Mouse (Mus musculus): ENCODE data around the gene Map2k6. TPM values are rescaled to one million over a fixed set of nuclear protein-coding genes. Genes with fewer than 3 reads are reported as not detected.

The Map2k6 gene
- total and polyA plus RNA-seq, 3 experiments, result 0.33 TPM; not detected in 2

GRCm38 (mm10) chr11:110367638-110368037, 31.3 kb upstream of the Map2k6 start:
- Histone ChIP-seq H3K9me3 (replicated peaks) (peaks cover 19% of the 10 kb centered on the region), H3K27me3 (ENCODE audit: insufficient read depth, low read length) (no peaks in the 10 kb centered on the region), H3K4me3 (ENCODE audit: low read depth, low read length) (no peak overlapping the region), H3K4me1 (ENCODE audit: insufficient read depth, low read depth, low read length) (no peaks in the 10 kb centered on the region), H3K36me3 (replicated peaks) (no peaks in the 10 kb centered on the region)
- ATAC-seq (ENCODE audit: extremely low read depth, insufficient number of reproducible peaks, low FRiP score, poor library complexity, severe bottlenecking) (no peak), DNase-seq (ENCODE audit: low spot score) (no peak)
- TF ChIP-seq POLR2AphosphoS5 (IDR thresholded peaks at IDR 0.05; ENCODE audit: insufficient replicate concordance, low read depth, low read length) (no peak), TAL1 (conservative IDR thresholded peaks at IDR 0.05; ENCODE audit: low read depth, low read length) (no peak), CTCF (IDR thresholded peaks at IDR 0.05; ENCODE audit: low read depth, low read length) (no peak)

GRCm38 (mm10) chr11:110369312-110370019, 29.5 kb upstream of the Map2k6 start:
- TF ChIP-seq CTCF (IDR thresholded peaks at IDR 0.05; ENCODE audit: low read depth, low read length) (no peak), POLR2AphosphoS5 (IDR thresholded peaks at IDR 0.05; ENCODE audit: insufficient replicate concordance, low read depth, low read length) (no peak)
- Histone ChIP-seq H3K4me3 (ENCODE audit: low read depth, low read length) (no peak overlapping the region), H3K9me3 (replicated peaks) (peaks cover 26% of the 10 kb centered on the region), H3K36me3 (replicated peaks) (no peaks in the 10 kb centered on the region), H3K4me1 (ENCODE audit: insufficient read depth, low read depth, low read length) (no peaks in the 10 kb centered on the region), H3K27me3 (ENCODE audit: insufficient read depth, low read length) (no peaks in the 10 kb centered on the region)
- no peak for ATAC-seq (ENCODE audit: extremely low read depth, insufficient number of reproducible peaks, low FRiP score, poor library complexity, severe bottlenecking)
- DNase-seq (ENCODE audit: low spot score), result no peak

GRCm38 (mm10) chr11:110371827-110372226, 27.1 kb upstream of the Map2k6 start:
- Histone ChIP-seq H3K4me1 (ENCODE audit: insufficient read depth, low read depth, low read length) (no peaks in the 10 kb centered on the region), H3K9me3 (replicated peaks) (peaks cover 28% of the 10 kb centered on the region), H3K36me3 (replicated peaks) (no peaks in the 10 kb centered on the region), H3K27me3 (ENCODE audit: insufficient read depth, low read length) (no peaks in the 10 kb centered on the region), H3K4me3 (ENCODE audit: low read depth, low read length) (no peak overlapping the region)
- ATAC-seq (ENCODE audit: extremely low read depth, insufficient number of reproducible peaks, low FRiP score, poor library complexity, severe bottlenecking), result no peak
- no peak for TF ChIP-seq GATA2 (IDR thresholded peaks at IDR 0.05; ENCODE audit: borderline replicate concordance, low read depth, low read length)
- TF ChIP-seq GATA1 (IDR thresholded peaks at IDR 0.05; ENCODE audit: borderline replicate concordance, low read length), result no peak
- TF ChIP-seq TAL1 (conservative IDR thresholded peaks at IDR 0.05; ENCODE audit: low read depth, low read length), result no peak
- no peak for TF ChIP-seq CTCF (IDR thresholded peaks at IDR 0.05; ENCODE audit: low read depth, low read length)
- TF ChIP-seq POLR2AphosphoS5 (IDR thresholded peaks at IDR 0.05; ENCODE audit: insufficient replicate concordance, low read depth, low read length), result no peak
- no peak for DNase-seq (ENCODE audit: low spot score)

GRCm38 (mm10) chr11:110372266-110372954, 26.5 kb upstream of the Map2k6 start:
- Histone ChIP-seq H3K9me3 (replicated peaks) (peaks cover 26% of the 10 kb centered on the region), H3K4me1 (ENCODE audit: insufficient read depth, low read depth, low read length) (no peaks in the 10 kb centered on the region), H3K27me3 (ENCODE audit: insufficient read depth, low read length) (no peaks in the 10 kb centered on the region), H3K36me3 (replicated peaks) (no peaks in the 10 kb centered on the region), H3K4me3 (ENCODE audit: low read depth, low read length) (no peak overlapping the region)
- DNase-seq (ENCODE audit: low spot score) (no peak), ATAC-seq (ENCODE audit: extremely low read depth, insufficient number of reproducible peaks, low FRiP score, poor library complexity, severe bottlenecking) (no peak)
- TF ChIP-seq POLR2AphosphoS5 (IDR thresholded peaks at IDR 0.05; ENCODE audit: insufficient replicate concordance, low read depth, low read length) (no peak), CTCF (IDR thresholded peaks at IDR 0.05; ENCODE audit: low read depth, low read length) (no peak), GATA1 (IDR thresholded peaks at IDR 0.05; ENCODE audit: borderline replicate concordance, low read length) (no peak), GATA2 (IDR thresholded peaks at IDR 0.05; ENCODE audit: borderline replicate concordance, low read depth, low read length) (no peak), TAL1 (conservative IDR thresholded peaks at IDR 0.05; ENCODE audit: low read depth, low read length) (no peak)

- no peaks in the 10 kb centered on the region for H3K4me1 ChIP-seq (ENCODE audit: insufficient read depth, low read depth, low read length)
- ATAC-seq (ENCODE audit: extremely low read depth, insufficient number of reproducible peaks, low FRiP score, poor library complexity, severe bottlenecking), result no peak
- TF ChIP-seq GATA1 (IDR thresholded peaks at IDR 0.05; ENCODE audit: borderline replicate concordance, low read length), result no peak
- no peak for TF ChIP-seq POLR2AphosphoS5 (IDR thresholded peaks at IDR 0.05; ENCODE audit: insufficient replicate concordance, low read depth, low read length)
- no peak for TF ChIP-seq CTCF (IDR thresholded peaks at IDR 0.05; ENCODE audit: low read depth, low read length)
- TF ChIP-seq GATA2 (IDR thresholded peaks at IDR 0.05; ENCODE audit: borderline replicate concordance, low read depth, low read length), result no peak
- no peak for TF ChIP-seq TAL1 (conservative IDR thresholded peaks at IDR 0.05; ENCODE audit: low read depth, low read length)
- DNase-seq (ENCODE audit: low spot score), result no peak
- H3K9me3 ChIP-seq (replicated peaks), result peaks cover 22% of the 10 kb centered on the region
- no peaks in the 10 kb centered on the region for H3K27me3 ChIP-seq (ENCODE audit: insufficient read depth, low read length)
- H3K36me3 ChIP-seq (replicated peaks), result no peaks in the 10 kb centered on the region
- H3K4me3 ChIP-seq (ENCODE audit: low read depth, low read length), result no peak overlapping the region
Observed at GRCm38 (mm10) chr11:110374036-110374435, 24.9 kb upstream of the Map2k6 start.

GRCm38 (mm10) chr11:110379661-110380309, 19.1 kb upstream of the Map2k6 start:
- no peak for ATAC-seq (ENCODE audit: extremely low read depth, insufficient number of reproducible peaks, low FRiP score, poor library complexity, severe bottlenecking)
- no peak overlapping the region for H3K4me3 ChIP-seq (ENCODE audit: low read depth, low read length)
- no peaks in the 10 kb centered on the region for H3K4me1 ChIP-seq (ENCODE audit: insufficient read depth, low read depth, low read length)
- H3K36me3 ChIP-seq (replicated peaks), result no peaks in the 10 kb centered on the region
- peaks cover 36% of the 10 kb centered on the region for H3K9me3 ChIP-seq (replicated peaks)
- TF ChIP-seq GATA2 (IDR thresholded peaks at IDR 0.05; ENCODE audit: borderline replicate concordance, low read depth, low read length) (no peak), CTCF (IDR thresholded peaks at IDR 0.05; ENCODE audit: low read depth, low read length) (no peak)
- H3K27me3 ChIP-seq (ENCODE audit: insufficient read depth, low read length), result no peaks in the 10 kb centered on the region
- DNase-seq (ENCODE audit: low spot score), result no peak
